Mouse (Mus musculus): ENCODE results near the gene Ypel4. TPM values are rescaled to one million over a fixed set of nuclear protein-coding genes. Genes with fewer than 3 reads are reported as not detected.

Ypel4 gene
- total and polyA plus RNA-seq, 3 experiments: 0.44 to 1.7 (median 0.45) TPM

DNA sequence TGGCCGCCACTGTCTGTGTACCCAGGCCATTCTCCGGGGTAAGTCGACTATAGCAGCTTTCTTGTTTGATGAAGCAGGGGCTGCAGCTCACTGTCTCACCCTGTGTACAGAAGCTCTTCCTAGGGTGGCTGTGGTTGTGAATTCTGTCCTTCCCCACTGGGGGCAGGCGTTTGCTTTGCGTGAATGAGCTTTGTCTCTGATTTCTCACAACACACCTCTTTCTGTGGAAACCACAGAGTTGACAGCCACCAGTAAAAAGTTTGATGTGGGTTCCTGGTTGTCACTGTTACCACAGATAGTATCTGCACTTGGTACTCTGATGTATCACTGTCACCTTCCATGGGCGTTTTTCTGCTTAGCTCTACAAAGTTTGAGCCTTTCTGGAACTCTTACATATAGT, 45.4 kb downstream of the Ypel4 start:
- Histone ChIP-seq H3K27me3 (ENCODE audit: control insufficient read depth, insufficient read depth, low read length) (no peaks in the 10 kb centered on the region), H3K27ac (no peak overlapping the region), H3K4me3 (no peak overlapping the region), H3K9ac (ENCODE audit: low read depth, low read length) (no peak overlapping the region), H3K4me1 (ENCODE audit: control insufficient read depth, insufficient read depth, low read length) (peaks cover 5% of the 10 kb centered on the region), H3K36me3 (ENCODE audit: control insufficient read depth, insufficient read depth, low read length) (0 out of 2 replicates have a peak, but pooled peaks cover 2% of the 10 kb centered on the region), H3K79me2 (replicated peaks; ENCODE audit: control insufficient read depth, insufficient read depth, low read length) (no peaks in the 10 kb centered on the region)
- TF ChIP-seq CTCF (IDR thresholded peaks at IDR 0.05) (peak; percentile 49), POLR2A (IDR thresholded peaks at IDR 0.05; ENCODE audit: insufficient read depth, low read depth, low read length) (no peak)
- 55% methylated on average over 6 of the region's 6 CpGs for WGBS
- intact Hi-C loops (cut with DNase I): no loop called here
- DNase-seq: peak in 1 of 2 experiments; percentile 19

DNA sequence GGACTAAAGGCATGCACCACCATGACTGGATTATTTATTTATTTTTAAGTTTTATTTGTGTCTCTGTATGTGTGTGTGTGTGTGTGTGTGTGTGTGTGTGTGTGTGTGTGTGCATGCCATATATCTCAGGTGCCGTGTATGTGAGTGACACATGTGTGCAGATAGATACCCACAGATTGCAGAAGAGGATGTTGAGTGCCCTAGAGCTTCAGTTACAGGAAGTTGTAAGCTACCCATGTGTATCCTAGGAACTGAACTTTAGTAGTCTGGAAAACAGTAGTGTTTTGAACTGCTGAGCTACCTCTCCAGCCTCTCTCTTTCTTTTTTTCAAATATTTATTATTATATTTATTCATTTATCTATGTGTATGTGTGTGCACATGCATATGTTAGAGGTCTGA, 49.5 kb downstream of the Ypel4 start:
- H3K4me1 ChIP-seq (ENCODE audit: control insufficient read depth, insufficient read depth, low read length): peaks cover 5% of the 10 kb centered on the region
- no peak overlapping the region for H3K9ac ChIP-seq (ENCODE audit: low read depth, low read length)
- no peak overlapping the region for H3K4me3 ChIP-seq
- H3K36me3 ChIP-seq (ENCODE audit: control insufficient read depth, insufficient read depth, low read length): 0 out of 2 replicates have a peak, but pooled peaks cover 2% of the 10 kb centered on the region
- peak overlapping the region; percentile 40 for H3K27ac ChIP-seq
- intact Hi-C loops (cut with DNase I): no loop called here
- WGBS: 48% methylated on average over 1 of the region's 1 CpGs
- no peaks in the 10 kb centered on the region for H3K79me2 ChIP-seq (replicated peaks; ENCODE audit: control insufficient read depth, insufficient read depth, low read length)
- TF ChIP-seq CTCF (IDR thresholded peaks at IDR 0.05) (no peak), POLR2A (IDR thresholded peaks at IDR 0.05; ENCODE audit: insufficient read depth, low read depth, low read length) (no peak), EP300 (IDR thresholded peaks at IDR 0.05; ENCODE audit: insufficient read depth, low read depth, low read length) (no peak)
- DNase-seq: no peak
- no peaks in the 10 kb centered on the region for H3K27me3 ChIP-seq (ENCODE audit: control insufficient read depth, insufficient read depth, low read length)

DNA sequence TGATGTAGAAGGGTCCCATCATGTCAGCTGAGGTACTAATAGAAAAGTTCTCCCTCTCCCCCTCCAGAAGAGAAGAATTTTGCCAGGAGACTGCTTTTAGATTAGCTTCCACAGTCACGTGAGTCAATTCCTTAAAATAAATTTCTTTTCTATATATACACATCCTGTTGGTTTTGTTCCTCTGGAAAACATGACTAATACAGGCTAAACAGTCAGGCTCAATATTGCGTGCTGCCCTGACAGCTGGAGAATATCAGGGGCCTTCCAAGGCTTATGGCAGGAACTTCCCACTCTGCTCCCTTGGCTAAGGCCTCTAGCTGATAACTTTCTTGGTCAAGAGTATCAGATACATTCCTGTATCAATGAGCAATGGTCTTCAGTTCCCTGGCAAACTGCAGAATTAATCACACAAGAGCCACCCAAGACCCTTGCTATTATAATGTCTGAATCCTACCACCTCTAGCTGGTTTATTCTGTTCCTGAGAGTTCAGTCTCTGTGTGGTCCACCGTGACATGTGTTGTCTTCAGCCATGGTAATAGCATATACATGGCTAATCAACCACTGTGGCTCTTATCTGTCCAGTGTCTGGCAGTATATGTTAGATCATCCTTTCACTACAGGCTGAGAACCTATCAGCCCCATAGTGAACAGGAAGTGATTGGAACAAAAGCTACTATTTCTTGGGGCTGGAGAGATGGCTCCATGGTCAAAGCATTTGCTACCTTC, 50.1 kb downstream of the Ypel4 start:
- 33% methylated on average over 3 of the region's 3 CpGs for WGBS
- TF ChIP-seq EP300 (IDR thresholded peaks at IDR 0.05; ENCODE audit: insufficient read depth, low read depth, low read length): 0 out of 2 replicates have a peak, but pooled peaks have one; percentile 19
- TF ChIP-seq POLR2A (IDR thresholded peaks at IDR 0.05; ENCODE audit: insufficient read depth, low read depth, low read length): no peak
- no peak for TF ChIP-seq CTCF (IDR thresholded peaks at IDR 0.05)
- no peak overlapping the region for H3K4me3 ChIP-seq
- H3K36me3 ChIP-seq (ENCODE audit: control insufficient read depth, insufficient read depth, low read length): 0 out of 2 replicates have a peak, but pooled peaks cover 2% of the 10 kb centered on the region
- no peaks in the 10 kb centered on the region for H3K79me2 ChIP-seq (replicated peaks; ENCODE audit: control insufficient read depth, insufficient read depth, low read length)
- H3K27me3 ChIP-seq (ENCODE audit: control insufficient read depth, insufficient read depth, low read length): no peaks in the 10 kb centered on the region
- intact Hi-C loops (cut with DNase I): no loop called here
- peak in 1 of 2 experiments; percentile 48 for DNase-seq
- peak overlapping the region; percentile 40 for H3K27ac ChIP-seq
- H3K9ac ChIP-seq (ENCODE audit: low read depth, low read length): no peak overlapping the region
- peaks cover 1% of the 10 kb centered on the region; the same call in 1 of the 2 replicates for H3K4me1 ChIP-seq (ENCODE audit: control insufficient read depth, insufficient read depth, low read length)

Small RNA genes lying within 50 kb of the gene (microRNA-seq; reads per million reads assigned to microRNA genes)
- 2,956 to 3,985 reads per million in 2 experiments for gene Mir130a

Other genes with a start within 250 kb of the Ypel4 start
- gene Ctnnd1, start 83.3 kb upstream of the Ypel4 start, total RNA-seq (2021): 10 to 100 TPM; 53.4 to 61.4 TPM
- gene Ctnnd1, start 83.3 kb upstream of the Ypel4 start, polyA plus RNA-seq (2012; rRNA removed): 26.5 and 54.5 TPM in 2 replicates
- not detected for gene Btbd18, start 75.0 kb upstream of the Ypel4 start, total RNA-seq (2021)
- gene Btbd18, start 75.0 kb upstream of the Ypel4 start, polyA plus RNA-seq (2012; rRNA removed): not detected in 2 replicates
- gene Selenoh, start 63.3 kb upstream of the Ypel4 start, total RNA-seq (2021): 10 to 100 TPM; 21.8 to 28.0 TPM
- 18.0 and 19.6 TPM in 2 replicates for gene Selenoh, start 63.3 kb upstream of the Ypel4 start, polyA plus RNA-seq (2012; rRNA removed)
- gene Gm28635, start 56.0 kb upstream of the Ypel4 start, total RNA-seq (2021): 1 to 10 TPM; 5.8 to 5.9 TPM
- not detected in 2 replicates for gene Gm28635, start 56.0 kb upstream of the Ypel4 start, polyA plus RNA-seq (2012; rRNA removed)
- 10 to 100 TPM; 11.5 to 14.2 TPM for gene Med19, start 55.7 kb upstream of the Ypel4 start, total RNA-seq (2021)
- gene Med19, start 55.7 kb upstream of the Ypel4 start, polyA plus RNA-seq (2012; rRNA removed): 6.8 and 10.4 TPM in 2 replicates
- 100 to 1,000 TPM; 105 to 115 TPM for gene Tmx2, start 54.9 kb upstream of the Ypel4 start, total RNA-seq (2021)
- gene Tmx2, start 54.9 kb upstream of the Ypel4 start, polyA plus RNA-seq (2012; rRNA removed): 148 and 203 TPM in 2 replicates
- gene Zdhhc5, start 18.9 kb upstream of the Ypel4 start, total RNA-seq (2021): 10 to 100 TPM; 62.8 to 72.5 TPM
- 47.6 and 61.2 TPM in 2 replicates for gene Zdhhc5, start 18.9 kb upstream of the Ypel4 start, polyA plus RNA-seq (2012; rRNA removed)
- 1 to 10 TPM; 4.0 to 4.6 TPM for gene Clp1, start 6.7 kb upstream of the Ypel4 start, total RNA-seq (2021)
- 3.5 and 7.4 TPM in 2 replicates for gene Clp1, start 6.7 kb upstream of the Ypel4 start, polyA plus RNA-seq (2012; rRNA removed)
- gene Gm19426, start 9.6 kb downstream of the Ypel4 start, total RNA-seq (2021): 1 to 10 TPM; 1.8 to 2.0 TPM
- gene Gm19426, start 9.6 kb downstream of the Ypel4 start, polyA plus RNA-seq (2012; rRNA removed): 1.5 and 1.7 TPM in 2 replicates
- gene Serping1, start 41.4 kb downstream of the Ypel4 start, total RNA-seq (2021): 10 to 100 TPM; 79.7 to 81.5 TPM
- 268 and 301 TPM in 2 replicates for gene Serping1, start 41.4 kb downstream of the Ypel4 start, polyA plus RNA-seq (2012; rRNA removed)
- 100 to 1,000 TPM in 1 of 2 experiments, 10 to 100 TPM in 1; 26.5 to 109 TPM for gene Ube2l6, start 64.8 kb downstream of the Ypel4 start, total RNA-seq (2021)
- gene Ube2l6, start 64.8 kb downstream of the Ypel4 start, polyA plus RNA-seq (2012; rRNA removed): 42.0 and 131 TPM in 2 replicates
- gene Smtnl1, start 88.6 kb downstream of the Ypel4 start, total RNA-seq (2021): not detected
- gene Smtnl1, start 88.6 kb downstream of the Ypel4 start, polyA plus RNA-seq (2012; rRNA removed): not detected in 2 replicates
- 100 to 1,000 TPM; 106 to 129 TPM for gene Timm10, start 92.9 kb downstream of the Ypel4 start, total RNA-seq (2021)
- gene Timm10, start 92.9 kb downstream of the Ypel4 start, polyA plus RNA-seq (2012; rRNA removed): 123 and 136 TPM in 2 replicates
- gene Slc43a1, start 104.8 kb downstream of the Ypel4 start, total RNA-seq (2021): 1 to 10 TPM; 2.1 to 2.3 TPM
- gene Slc43a1, start 104.8 kb downstream of the Ypel4 start, polyA plus RNA-seq (2012; rRNA removed): 3.7 and 6.7 TPM in 2 replicates
- 1 to 10 TPM; 3.6 to 3.8 TPM for gene Rtn4rl2, start 152.7 kb downstream of the Ypel4 start, total RNA-seq (2021)
- gene Rtn4rl2, start 152.7 kb downstream of the Ypel4 start, polyA plus RNA-seq (2012; rRNA removed): 2.6 and 6.1 TPM in 2 replicates
- 10 to 100 TPM; 62.6 to 79.1 TPM for gene Slc43a3, start 202.5 kb downstream of the Ypel4 start, total RNA-seq (2021)
- gene Slc43a3, start 202.5 kb downstream of the Ypel4 start, polyA plus RNA-seq (2012; rRNA removed): 101 and 141 TPM in 2 replicates
- gene Prg2, start 246.4 kb downstream of the Ypel4 start, total RNA-seq (2021): not detected
- 0.14 and 0.44 TPM in 2 replicates for gene Prg2, start 246.4 kb downstream of the Ypel4 start, polyA plus RNA-seq (2012; rRNA removed)